Mouse (Mus musculus) lung, adult 2 months (tissue): Measurements from ENCODE around the gene Timp3. TPM values are rescaled to one million over a fixed set of nuclear protein-coding genes. Genes with fewer than 3 reads are reported as not detected.

Experiments
- DNase-seq: peaks from one replicate; pipeline ENCODE4 v3.0.0; 2022
- H3K4me1 ChIP-seq: fragments of 200-500 bp; 2 replicates; pipeline ENCODE4 v1.6.1; 2011; ENCODE audit warnings: low read length; ENCODE audit not compliant: control insufficient read depth, insufficient read depth
- H3K4me3 ChIP-seq: fragments of 200-500 bp; replicated peaks from 2 replicates; pipeline ENCODE3; 2011; ENCODE audit warnings: low read depth, mild to moderate bottlenecking, control low read depth, low read length; ENCODE audit errors: extremely low read depth
- CTCF ChIP-seq: fragments of 200-500 bp; IDR thresholded peaks from 2 replicates; pipeline ENCODE4 v1.5.1; 2011; ENCODE audit warnings: mild to moderate bottlenecking, low read length, control low read depth; ENCODE audit not compliant: insufficient read depth
- POLR2A ChIP-seq: fragments of 200-500 bp; IDR thresholded peaks from 2 replicates; pipeline ENCODE4 v1.6.1; 2011; ENCODE audit warnings: low read depth, mild to moderate bottlenecking, control low read depth, low read length, borderline replicate concordance; ENCODE audit errors: extremely low read depth
- WGBS: fragments of 180-500 bp; shearing (Covaris S2); methylation state at CpG from one replicate; pipeline ENCODE4 v1.1.7; 2018; 5-methylcytosine and 5-hydroxymethylcytosine counted together
- polyA plus RNA-seq: library from polyadenylated mRNA; depleted of rRNA; stranded (reverse); fragments of >200 nt; gene quantifications from 2 replicates; pipeline ENCODE4 v1.2.3, GENCODE M21; 2012

Timp3 gene
- polyA plus RNA-seq, 1 experiment, result 259 TPM

DNA sequence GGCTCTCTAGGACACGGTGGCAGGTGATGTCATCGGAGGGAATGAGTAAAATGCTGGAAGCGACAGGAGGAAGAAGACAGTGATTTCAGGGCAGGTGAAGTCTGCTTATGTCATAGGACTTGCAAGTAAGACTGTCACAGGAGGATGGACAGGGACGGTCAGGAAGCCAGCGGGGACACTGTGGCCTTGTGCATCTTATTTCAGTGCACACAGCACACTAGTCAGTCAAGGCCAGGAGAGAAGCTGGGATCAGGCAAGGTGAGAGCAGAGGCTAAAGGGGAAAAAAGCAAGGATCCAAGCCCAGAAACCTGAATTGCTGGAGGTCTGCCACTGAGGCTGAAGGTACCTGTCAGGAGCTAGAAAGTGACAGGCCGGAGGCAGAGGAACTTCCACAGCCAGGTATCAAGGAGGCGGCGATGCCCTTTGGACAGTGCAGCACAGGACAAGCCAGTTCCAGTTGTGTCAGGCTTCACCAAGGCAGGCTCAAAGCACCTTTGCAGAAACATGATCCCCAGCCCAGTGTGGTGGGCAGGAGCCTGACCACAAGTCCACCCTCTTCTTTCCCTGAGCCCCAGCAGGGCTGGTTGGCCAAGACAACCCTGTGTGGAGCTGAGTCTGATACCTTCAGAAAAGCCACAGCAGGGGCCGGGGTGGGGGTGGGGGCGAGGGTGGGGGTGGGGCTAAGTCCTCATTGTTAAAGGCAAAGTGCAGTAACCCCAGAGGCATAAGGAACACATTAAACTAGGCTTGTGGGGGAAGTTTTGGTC lies 5.4 kb upstream of the Timp3 start:
- WGBS, result 84% methylated on average over 10 of the region's 10 CpGs
- no peak for TF ChIP-seq POLR2A
- TF ChIP-seq CTCF, result no peak
- no peak overlapping the region for H3K4me3 ChIP-seq
- no peak for DNase-seq
- peaks cover 4% of the 10 kb centered on the region for H3K4me1 ChIP-seq

DNA sequence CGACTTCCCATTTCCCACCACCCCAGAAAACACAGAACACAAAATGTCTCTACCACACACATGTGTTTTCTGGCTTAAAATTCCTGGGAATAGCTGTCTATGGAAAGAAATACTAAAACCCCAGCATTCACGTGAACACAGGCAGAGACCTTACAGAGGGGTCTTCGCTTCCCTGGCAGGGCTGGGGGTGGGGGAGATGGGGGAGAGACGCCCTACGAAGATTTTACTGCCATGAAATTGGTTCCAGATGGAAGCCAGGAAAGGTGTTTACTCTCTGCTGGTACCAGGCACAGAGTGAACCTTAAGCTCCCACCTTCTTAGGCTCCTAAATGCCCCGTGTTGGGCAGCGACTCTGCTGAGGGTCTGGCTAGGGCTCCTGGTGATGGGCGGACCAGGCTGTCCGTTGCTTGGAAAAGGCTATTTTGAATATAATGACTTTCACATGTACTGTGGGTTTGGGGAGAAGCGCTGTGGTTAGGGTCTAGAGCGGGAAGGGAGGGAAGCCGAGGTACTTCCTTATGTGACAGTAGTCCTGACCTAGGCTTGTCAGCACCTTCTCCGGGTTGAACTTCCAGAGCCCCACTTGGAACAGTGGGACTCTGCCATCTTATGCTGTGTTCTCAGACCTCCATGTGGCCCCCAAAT lies 4.6 kb upstream of the Timp3 start:
- Histone ChIP-seq H3K4me1 (peaks cover 2% of the 10 kb centered on the region; the same call in 1 of the 2 replicates), H3K4me3 (no peak overlapping the region)
- DNase-seq, result no peak
- WGBS, result 65% methylated on average over 13 of the region's 13 CpGs
- TF ChIP-seq POLR2A (no peak), CTCF (no peak)

DNA sequence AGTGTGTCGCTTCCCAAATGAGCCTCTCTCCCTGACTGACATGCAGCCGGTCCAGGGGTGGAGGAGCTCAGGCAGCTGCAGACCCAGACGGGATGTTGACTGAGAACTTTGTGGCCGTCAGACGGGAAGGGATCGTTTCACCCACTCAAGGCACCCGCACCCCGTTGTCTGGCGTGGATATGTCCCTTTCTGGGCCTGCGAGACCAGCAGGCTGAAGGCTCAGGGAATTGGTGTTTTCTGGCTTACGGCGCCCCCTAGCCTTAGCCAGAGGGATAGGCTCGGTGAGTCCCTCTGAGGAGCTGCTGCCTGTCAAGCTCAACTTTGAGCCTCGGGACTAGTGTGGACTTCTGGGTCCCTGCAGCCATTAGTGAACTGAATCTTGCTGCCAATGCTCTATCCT lies 4.1 kb upstream of the Timp3 start:
- TF ChIP-seq POLR2A, result no peak
- TF ChIP-seq CTCF, result peak; percentile 91
- peak; percentile 84 for DNase-seq
- Histone ChIP-seq H3K4me3 (no peak overlapping the region), H3K4me1 (peaks cover 2% of the 10 kb centered on the region; the same call in 1 of the 2 replicates)
- WGBS, result 6% methylated on average over 14 of the region's 14 CpGs

DNA sequence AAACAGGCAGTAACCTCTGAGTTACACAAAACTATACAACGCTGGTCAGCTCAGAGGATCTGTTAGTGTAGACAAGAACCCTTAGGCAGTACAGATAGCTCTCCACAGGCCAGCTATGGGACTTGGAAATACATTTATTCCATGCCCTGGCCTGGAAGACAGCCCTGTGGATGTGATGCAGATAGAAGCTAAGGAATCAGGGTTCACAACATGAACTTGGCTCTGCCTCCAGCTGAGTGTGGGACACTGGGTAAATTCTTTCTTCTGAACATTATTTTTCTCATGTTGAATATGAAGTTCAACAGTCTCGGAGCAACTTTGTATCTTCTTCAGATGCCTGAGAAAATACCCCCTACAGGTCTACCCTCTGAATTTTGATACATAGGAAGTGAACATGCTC lies 2.9 kb upstream of the Timp3 start:
- WGBS, result 89% methylated on average over 2 of the region's 2 CpGs
- Histone ChIP-seq H3K4me3 (no peak overlapping the region), H3K4me1 (peaks cover 2% of the 10 kb centered on the region; the same call in 1 of the 2 replicates)
- TF ChIP-seq CTCF (no peak), POLR2A (no peak)
- DNase-seq, result no peak

DNA sequence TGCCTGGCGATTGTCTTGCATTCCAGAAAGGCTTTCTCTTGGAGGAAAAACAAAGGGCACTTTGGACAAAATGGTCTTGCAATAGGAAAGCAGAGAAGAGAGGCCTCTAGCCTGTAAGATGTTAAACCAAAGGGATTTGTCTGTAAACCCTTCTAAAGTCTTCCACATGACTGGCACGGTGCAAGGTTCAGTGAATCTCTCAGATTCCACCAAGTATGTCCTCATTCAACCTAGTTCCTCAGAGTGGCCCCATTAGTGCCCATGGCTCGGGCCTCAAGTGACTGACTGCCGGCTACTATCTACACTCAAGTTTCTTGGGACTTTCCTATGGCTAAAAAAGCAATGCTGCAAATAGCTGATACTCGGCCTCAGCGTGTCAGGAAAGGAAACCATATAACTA lies 1.8 kb upstream of the Timp3 start:
- Histone ChIP-seq H3K4me1 (peaks cover 4% of the 10 kb centered on the region; the same call in 1 of the 2 replicates), H3K4me3 (no peak overlapping the region)
- TF ChIP-seq POLR2A (no peak), CTCF (no peak)
- 74% methylated on average over 6 of the region's 6 CpGs for whole genome bisulfite sequencing
- no peak for DNase-seq

DNA sequence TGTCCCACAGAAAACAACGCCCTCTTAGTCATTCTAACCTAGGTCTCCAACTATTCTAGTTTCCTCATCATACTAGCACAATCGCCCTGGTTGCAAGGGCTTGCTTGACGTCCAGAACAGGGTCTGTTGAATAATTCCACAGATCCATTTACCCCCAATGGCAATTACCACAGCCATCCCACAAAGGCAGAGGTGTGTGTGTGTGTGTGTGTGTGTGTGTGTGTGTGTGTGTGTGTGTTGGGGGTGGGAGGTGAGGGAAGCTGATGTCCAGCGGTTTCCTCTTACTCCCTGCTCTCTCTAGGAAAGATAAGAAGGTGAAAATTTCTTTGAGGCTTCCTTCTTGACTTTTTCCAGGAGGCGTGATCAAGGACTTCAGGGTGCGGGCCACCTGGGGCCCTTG lies 377 bp upstream of the Timp3 start:
- Histone ChIP-seq H3K4me3 (peak overlapping the region; percentile 39), H3K4me1 (peaks cover 6% of the 10 kb centered on the region)
- WGBS, result 43% methylated on average over 6 of the region's 6 CpGs
- no peak for DNase-seq
- TF ChIP-seq POLR2A, result no peak
- no peak for TF ChIP-seq CTCF

DNA sequence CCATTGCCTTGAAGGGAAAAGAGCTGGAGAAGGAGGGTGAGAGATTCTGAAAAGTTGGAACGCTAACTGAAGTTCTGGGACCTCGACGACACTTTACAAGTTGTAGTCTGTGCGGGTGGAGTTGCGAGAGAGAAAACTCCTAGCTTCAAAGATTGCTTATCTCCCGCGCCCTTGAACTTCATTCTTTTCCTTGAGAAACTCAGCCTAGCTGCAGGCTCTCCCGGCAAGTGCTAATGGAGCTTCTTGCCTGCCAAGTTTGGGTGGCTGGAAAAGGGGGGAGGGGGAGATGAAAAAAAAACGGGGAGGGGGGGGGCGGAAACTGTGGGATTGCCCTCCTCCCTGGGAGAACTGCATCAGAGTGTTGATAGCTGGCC lies 932 bp downstream of the Timp3 start:
- peaks cover 5% of the 10 kb centered on the region for H3K4me1 ChIP-seq
- H3K4me3 ChIP-seq, result peak overlapping the region; percentile 76
- TF ChIP-seq CTCF (no peak), POLR2A (no peak)
- WGBS, result 2% methylated on average over 10 of the region's 10 CpGs
- no peak for DNase-seq

DNA sequence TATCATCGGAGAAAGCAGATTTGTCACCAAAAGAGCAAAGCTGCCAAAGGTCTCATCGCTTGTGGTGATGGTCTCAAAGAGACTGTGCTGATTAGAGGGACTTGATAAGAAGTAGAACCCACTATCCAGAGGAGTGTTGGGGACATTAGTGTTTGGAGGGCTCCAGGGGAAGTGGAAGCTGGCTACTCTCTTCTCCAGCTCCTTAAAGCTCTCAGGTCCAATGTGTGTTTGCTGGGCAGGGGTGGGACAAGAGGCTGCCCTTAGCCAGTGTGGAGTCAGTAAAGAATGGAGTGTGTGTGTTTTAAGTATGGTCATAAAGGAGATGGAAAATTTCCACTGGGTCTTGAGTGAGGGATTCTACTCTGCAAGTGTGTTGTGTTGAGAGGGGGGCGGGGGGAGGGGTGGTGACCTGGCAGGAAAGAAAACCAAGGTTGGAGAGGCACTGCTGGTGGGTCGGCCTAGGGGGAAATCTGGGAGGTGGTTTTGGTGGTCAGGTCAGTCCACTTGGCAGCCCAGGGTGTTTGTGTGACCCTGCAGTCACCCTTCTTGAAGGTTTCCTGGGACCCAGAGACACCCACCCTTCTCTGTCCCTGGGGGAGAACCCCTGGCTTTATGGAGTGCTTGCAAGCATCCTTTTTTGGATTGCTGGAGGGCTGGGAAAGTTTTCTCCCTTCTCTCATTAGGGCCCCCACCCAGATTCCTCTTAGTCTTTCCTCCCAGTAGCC lies 1.6 kb downstream of the Timp3 start:
- TF ChIP-seq CTCF, result no peak
- 0 out of 2 replicates have a peak, but pooled peaks have one; percentile 31 for TF ChIP-seq POLR2A
- 27% methylated on average over 4 of the region's 4 CpGs for WGBS
- peak; percentile 46 for DNase-seq
- H3K4me1 ChIP-seq, result peaks cover 5% of the 10 kb centered on the region; the same call in 1 of the 2 replicates
- H3K4me3 ChIP-seq, result peak overlapping the region; percentile 76

DNA sequence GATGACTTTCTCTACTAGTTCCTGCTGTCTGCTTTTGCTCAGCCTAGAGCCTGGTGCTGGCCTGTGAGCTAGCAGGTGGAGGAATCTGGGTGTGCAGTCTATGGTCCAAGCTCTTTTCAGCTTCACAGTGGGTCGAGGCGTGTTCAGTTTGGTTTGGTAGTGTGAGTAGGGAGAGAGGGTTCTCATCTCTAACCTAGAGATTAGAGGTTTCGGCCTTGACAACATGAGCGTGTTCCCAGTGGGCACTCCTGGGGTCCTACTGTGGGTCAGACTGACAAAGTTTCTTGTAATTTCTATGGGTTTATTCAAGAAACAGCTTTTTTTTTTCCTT lies 2.1 kb downstream of the Timp3 start:
- Histone ChIP-seq H3K4me1 (peaks cover 8% of the 10 kb centered on the region), H3K4me3 (peak overlapping the region; percentile 76)
- DNase-seq, result peak; percentile 46
- 38% methylated on average over 4 of the region's 4 CpGs for WGBS
- TF ChIP-seq POLR2A (no peak), CTCF (no peak)

DNA sequence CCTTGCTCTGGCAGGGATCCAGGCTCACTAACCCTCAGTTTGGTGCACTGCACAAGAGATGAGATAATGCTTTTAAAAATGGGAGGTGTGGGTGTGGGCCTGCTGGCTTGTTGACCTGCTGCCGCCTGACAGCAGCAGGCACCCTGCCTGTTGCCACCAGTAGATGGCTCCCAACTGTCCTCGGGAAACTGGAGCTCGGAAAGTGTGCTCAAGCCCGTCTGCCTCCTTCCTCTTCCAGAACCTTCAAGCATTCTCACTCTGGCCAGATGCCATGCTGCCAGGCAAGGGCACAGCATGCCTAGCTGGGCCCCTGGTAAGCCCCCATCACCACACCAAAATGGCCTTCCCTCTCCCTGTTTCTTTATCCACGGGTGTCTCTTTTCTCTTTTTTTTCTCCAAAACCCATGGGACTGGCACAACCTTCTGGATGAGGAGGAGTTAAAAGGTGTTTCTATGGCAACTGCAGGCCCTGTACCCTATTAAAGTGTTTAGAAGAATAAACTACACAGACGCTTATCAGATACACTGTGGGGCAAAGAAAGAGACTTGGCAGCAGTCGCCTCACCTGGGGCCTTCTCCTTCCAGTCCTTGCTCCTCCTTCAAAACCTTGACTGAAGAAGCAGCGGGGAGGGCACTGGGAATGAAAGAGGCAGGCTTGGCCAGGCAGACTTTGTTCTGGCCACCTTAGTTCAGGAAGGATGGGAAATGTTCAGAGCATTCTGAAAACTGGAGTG lies 2.8 kb downstream of the Timp3 start:
- 16% methylated on average over 8 of the region's 8 CpGs for WGBS
- peak overlapping the region; percentile 46 for H3K4me3 ChIP-seq
- peak; percentile 74 for DNase-seq

More for the DNA sequence above, 2.8 kb downstream of the Timp3 start:
- peaks cover 8% of the 10 kb centered on the region for H3K4me1 ChIP-seq
- TF ChIP-seq CTCF (peak; percentile 87), POLR2A (peak; percentile 40; the same call in 1 of the 2 replicates)
